Mouse (Mus musculus) granulocyte monocyte progenitor cell, adult 5-6 weeks (primary cell): Measurements from ENCODE around the gene Opn3. TPM values are rescaled to one million over a fixed set of nuclear protein-coding genes. Genes with fewer than 3 reads are reported as not detected.

Source experiments
- total RNA-seq, 2 experiments: library from RNA; stranded (forward) in 1 of 2; stranded (reverse) in 1 of 2; fragments of 200-712, 200-1000 nt in 1 of 2; fragments of >200 nt in 1 of 2; fragmentation: Nextera tagmentation in 1 of 2; gene quantifications; 2 replicates each; pipeline ENCODE4 v1.2.3; 2014 to 2017

The Opn3 gene
- total RNA-seq, 2 experiments from 2014 or later = 0.13 to 0.82 TPM

Other genes starting within 250 kb of the Opn3 start
- not detected in 2 replicates for gene Rgs7, start 200.3 kb downstream of the Opn3 start, total RNA-seq (2014; fragmentation: Nextera tagmentation)
- gene Rgs7, start 200.3 kb downstream of the Opn3 start, total RNA-seq (2017) = not detected in 2 replicates
- gene Kmo, start 72.4 kb downstream of the Opn3 start, total RNA-seq (2014; fragmentation: Nextera tagmentation) = 3.9 and 9.0 TPM in 2 replicates
- gene Kmo, start 72.4 kb downstream of the Opn3 start, total RNA-seq (2017) = 2.5 and 7.7 TPM in 2 replicates
- gene Fh1, start 67.1 kb downstream of the Opn3 start, total RNA-seq (2014; fragmentation: Nextera tagmentation) = 89.5 and 119 TPM in 2 replicates
- gene Fh1, start 67.1 kb downstream of the Opn3 start, total RNA-seq (2017) = 154 and 156 TPM in 2 replicates
- 8.9 and 13.5 TPM in 2 replicates for gene Chml, start 125 bp upstream of the Opn3 start, total RNA-seq (2014; fragmentation: Nextera tagmentation)
- 13.8 and 14.5 TPM in 2 replicates for gene Chml, start 125 bp upstream of the Opn3 start, total RNA-seq (2017)
- not detected in 2 replicates for gene Wdr64, start 5.8 kb upstream of the Opn3 start, total RNA-seq (2014; fragmentation: Nextera tagmentation)
- not detected in 2 replicates for gene Wdr64, start 5.8 kb upstream of the Opn3 start, total RNA-seq (2017)
- gene Exo1, start 187.8 kb upstream of the Opn3 start, total RNA-seq (2014; fragmentation: Nextera tagmentation) = 37.9 and 88.1 TPM in 2 replicates
- gene Exo1, start 187.8 kb upstream of the Opn3 start, total RNA-seq (2017) = 44.5 and 56.4 TPM in 2 replicates
- gene Gm38100, start 227.6 kb upstream of the Opn3 start, total RNA-seq (2014; fragmentation: Nextera tagmentation) = not detected in 2 replicates
- gene Gm38100, start 227.6 kb upstream of the Opn3 start, total RNA-seq (2017) = not detected in 2 replicates